Mouse (Mus musculus) spleen, adult 18-20 months (tissue): ENCODE results near the gene Rbck1.
"Not testable (repeated sequence)": the region's sequence is repeated elsewhere in the genome, so short reads cannot be mapped to it uniquely, and the experiment has no call there.

Experiments
- DNase-seq, 2 experiments: peaks; one replicate each; pipeline ENCODE4 v3.0.0; 2022; ENCODE audit warnings: mixed read lengths in 2 of 2

Rbck1 gene

GRCm38 (mm10) chr2:152332101-152332825, at the start of gene Rbck1:
TSS of gene Rbck1 (minus strand) at chr2:152332653.
- DNase-seq = peak; percentile 80 to 84

GRCm38 (mm10) chr2:152376345-152376741, 43.9 kb upstream of the Rbck1 start, which contains the start of gene Nrsn2:
TSS of gene Nrsn2 (minus strand) at chr2:152376638.
- no peak for DNase-seq

GRCm38 (mm10) chr2:152375652-152376344, 43.3 kb upstream of the Rbck1 start:
- no peak for DNase-seq

GRCm38 (mm10) chr2:152373547-152373946, 41.1 kb upstream of the Rbck1 start:
- no peak for DNase-seq

DNA sequence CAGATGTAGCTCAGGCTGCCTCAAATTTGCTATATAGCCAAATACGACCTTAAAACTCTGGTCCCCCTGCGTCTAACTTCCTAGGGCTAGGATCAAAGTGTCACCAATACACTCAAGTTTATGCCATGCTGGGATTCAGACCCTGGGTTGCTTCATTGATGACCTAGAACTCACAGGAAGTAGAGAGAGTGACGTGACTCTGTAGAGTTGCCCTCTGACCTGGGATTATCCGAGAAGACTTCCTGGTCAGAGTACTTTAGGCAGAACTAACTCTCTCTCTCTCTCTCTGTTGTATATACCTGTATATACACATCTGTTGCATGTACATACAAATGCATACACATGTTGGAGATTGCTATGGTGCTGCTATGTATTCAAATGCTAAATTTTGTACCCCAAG, 40.2 kb upstream of the Rbck1 start:
- DNase-seq = no peak

DNA sequence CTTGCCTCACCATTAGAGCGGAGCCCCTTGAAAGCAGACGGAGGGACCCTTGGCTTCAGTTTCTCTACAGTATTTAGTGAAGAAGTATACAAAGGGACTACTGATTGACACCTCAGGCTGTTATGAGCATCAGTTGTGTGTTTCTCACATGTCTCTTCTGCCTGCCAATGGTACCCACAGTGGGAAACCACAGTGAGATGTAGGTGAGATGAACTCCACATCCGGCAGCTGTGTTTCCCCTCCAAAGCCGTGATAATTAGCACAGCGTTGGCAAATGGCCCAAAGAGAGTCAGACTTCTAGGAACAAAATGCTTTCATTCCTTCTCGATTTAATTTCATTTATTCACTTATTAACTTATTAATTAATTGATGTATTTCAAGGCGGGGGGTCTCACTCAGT, 39.7 kb upstream of the Rbck1 start:
- DNase-seq = no peak

- DNase-seq = peak in 1 of 2 experiments; percentile 40
Observed at GRCm38 (mm10) chr2:152368532-152369140, 36.2 kb upstream of the Rbck1 start.

GRCm38 (mm10) chr2:152367917-152368316, 35.5 kb upstream of the Rbck1 start:
- no peak for DNase-seq

DNA sequence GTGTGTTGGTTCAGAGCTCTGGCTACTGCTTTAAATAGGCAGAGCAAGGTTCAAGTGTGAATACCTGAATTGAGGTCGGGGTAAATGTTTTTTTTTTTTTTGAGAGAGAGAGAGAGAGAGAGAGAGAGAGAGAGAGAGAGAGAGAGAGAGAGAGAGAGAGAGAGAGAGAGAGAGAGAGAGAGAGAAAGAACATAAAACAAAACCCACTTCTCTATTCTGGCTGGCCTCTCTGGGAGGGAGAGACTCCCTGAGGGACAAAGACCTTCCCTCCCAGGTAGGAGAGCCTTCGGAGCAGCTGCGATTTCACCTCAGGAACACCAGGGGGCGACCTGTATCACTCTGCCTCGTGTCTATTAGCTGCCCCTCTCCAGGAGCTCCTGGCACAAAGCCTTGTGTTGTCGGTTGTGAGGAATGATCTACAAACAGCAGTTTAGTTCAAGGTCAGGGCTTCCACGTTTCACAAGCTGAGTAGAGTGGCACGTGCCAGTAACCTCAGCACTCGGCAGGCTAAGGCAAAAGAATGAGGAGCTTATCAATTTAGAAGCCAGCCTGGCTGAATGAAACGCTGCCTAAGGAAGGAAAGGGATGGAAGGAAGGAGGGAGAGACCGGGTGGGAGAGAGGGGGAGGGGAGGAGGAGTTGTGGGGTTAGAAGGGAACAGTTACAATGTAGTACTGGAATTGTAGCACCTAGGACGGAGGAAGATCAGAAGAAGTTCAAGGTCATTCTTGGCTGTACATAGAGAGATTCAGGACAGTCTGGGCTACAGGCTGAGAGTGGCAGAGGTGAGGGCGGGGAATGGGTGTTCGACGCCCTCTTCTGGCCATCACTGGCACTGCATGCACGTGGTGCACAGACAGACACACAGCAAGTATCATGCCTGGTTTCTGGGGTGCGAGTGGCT, 31.0 kb upstream of the Rbck1 start:
- DNase-seq = peak; percentile 22 to 60

GRCm38 (mm10) chr2:152361193-152361592, 28.7 kb upstream of the Rbck1 start:
- no peak for DNase-seq

- DNase-seq = peak; percentile 5 to 11
Observed at GRCm38 (mm10) chr2:152360271-152360775, 27.9 kb upstream of the Rbck1 start.

DNA sequence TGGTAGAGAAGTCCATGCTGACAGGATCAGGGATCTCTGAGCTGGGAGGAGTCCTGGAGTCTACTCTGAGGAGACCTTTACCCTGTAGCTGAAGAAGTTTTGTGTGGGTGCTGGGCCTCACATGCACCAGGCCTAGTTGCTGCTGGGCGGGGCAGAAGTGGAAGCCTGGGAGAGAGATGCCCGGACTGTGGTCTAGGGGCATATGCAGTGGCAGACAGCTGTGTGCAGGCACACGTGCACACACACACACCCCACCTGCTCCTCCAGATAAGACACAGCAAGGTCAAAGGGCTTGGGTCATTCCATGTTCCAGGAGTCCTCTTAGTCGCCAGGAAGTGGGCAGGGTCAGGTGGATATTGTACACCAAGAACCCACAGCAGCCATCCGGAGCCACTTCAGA, 27.2 kb upstream of the Rbck1 start:
- DNase-seq = no peak

DNA sequence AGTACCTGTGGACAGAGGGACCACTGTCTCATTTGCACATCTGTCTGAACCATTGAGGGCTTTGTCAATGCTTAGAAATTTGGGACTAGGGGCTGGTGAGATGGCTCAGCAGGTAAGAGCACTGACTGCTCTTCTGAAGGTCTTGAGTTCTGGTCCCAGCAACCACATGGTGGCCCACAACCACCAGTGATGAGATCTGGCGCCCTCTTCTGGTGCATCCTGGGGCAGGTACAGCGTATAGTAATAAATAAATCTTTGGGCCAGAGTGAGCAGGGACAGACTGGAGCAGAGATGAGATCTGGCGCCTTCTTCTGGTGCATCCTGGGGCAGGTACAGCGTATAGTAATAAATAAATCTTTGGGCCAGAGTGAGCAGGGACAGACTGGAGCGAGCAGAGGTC, 26.5 kb upstream of the Rbck1 start:
- DNase-seq = not testable (repeated sequence)

DNA sequence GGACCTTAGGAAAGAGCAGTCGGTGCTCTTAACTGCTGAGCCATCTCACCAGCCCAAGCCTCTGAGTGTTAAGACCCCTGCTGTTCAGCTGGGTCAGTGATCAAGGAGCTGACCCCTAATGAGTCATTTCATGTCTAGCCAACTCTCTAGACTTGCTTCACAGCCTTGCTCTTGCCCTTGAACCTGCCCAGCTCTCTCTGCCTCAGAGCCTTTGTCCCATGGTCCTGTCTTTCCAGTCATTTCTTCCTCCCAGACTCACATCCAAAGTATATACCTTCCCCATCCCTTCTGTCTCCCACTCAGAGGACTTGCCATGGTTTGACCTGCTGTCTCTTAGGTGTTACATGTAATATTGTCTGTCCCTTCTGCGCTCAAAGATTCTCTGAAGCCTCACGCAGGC, 24.8 kb upstream of the Rbck1 start:
- no peak for DNase-seq

DNA sequence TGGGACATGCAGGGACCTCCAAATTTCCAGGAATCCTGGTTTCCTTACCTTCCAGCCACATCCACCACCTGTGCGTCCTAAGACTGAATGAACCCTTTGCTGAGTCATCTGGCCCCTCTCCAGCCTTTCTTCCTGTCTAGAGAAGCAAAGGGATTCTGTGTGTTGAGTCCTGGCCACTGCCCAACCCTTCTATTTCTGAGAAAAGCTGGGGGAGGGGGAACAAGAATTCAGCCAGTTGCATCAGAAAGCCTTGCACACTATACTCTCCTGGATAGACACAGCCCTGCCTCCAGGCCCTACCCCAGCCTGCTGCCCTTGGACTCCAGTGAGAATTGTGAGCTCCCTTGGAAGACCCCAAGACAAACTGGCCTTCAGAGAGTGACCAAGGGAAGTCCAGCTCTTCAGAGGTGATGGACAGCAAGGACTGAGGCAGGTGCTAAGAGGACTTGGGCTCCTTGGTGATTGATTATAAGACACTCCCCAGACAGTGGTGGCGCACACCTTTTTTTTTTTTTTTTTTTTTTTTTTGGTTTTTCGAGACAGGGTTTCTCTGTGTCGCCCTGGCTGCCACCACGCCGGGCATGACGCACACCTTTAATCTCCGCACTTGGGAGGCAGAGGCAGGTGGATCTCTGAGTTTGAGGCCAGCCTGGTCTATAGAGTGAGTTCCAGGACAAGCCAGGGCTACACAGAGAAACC, 17.5 kb upstream of the Rbck1 start:
- no peak for DNase-seq

GRCm38 (mm10) chr2:152349205-152349604, 16.8 kb upstream of the Rbck1 start:
- DNase-seq = no peak

- no peak for DNase-seq
Observed at GRCm38 (mm10) chr2:152347722-152348121, 15.3 kb upstream of the Rbck1 start.

- no peak for DNase-seq
Observed at GRCm38 (mm10) chr2:152346776-152347465, 14.5 kb upstream of the Rbck1 start.

- DNase-seq = no peak
Observed at GRCm38 (mm10) chr2:152345393-152345792, 12.9 kb upstream of the Rbck1 start.

- no peak for DNase-seq
Observed at GRCm38 (mm10) chr2:152344909-152345308, 12.5 kb upstream of the Rbck1 start.

DNA sequence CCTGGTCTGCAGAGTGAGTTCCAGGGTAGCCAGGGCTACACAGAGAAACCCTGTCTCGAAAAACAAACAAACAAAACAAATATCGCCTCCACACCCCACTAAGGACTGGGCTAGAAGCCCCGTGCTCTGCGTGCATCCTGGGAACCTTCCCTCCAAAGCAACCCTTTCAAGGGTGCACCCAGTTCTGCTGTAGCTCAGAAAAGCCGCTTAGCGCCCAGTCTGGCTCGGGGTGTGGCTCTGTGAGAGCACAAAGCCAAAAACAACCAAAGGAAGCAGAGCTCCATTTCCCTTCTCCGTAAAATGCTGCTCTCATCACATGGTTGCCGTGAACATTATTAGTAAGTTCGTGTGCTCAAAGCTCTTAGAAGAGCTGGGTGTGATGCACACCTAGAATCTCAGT, 11.9 kb upstream of the Rbck1 start:
- DNase-seq = no peak
